12 mouse cellular contexts compared by ENCODE assay signal in the genomic region with DNA sequence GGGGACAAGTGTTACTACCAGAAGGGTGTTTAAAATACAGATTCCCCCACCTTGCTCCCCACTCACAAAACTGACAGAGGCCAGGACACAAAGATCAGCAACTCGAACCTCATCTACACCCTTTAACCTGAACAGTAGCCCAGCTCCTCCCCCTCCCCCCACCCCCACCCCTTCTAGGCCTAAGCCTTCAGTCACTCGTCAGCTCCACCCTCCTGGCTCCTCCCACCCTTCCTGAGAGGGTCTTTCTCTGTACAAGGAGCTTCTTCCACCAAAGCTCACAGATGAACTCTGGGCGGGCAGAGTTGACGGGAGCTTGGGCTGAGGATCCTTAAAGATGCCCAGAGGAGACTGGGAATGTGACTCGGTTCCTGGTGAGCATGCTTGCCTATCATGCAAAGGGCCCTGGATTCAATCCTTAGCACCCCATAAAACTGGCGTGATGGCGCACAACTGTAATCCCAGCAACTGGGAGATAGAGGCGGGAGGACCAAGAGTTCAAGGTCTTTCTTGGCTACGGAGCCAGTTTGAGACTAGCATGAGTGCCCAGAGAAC. TPM values are rescaled to one million over a fixed set of nuclear protein-coding genes. Genes with fewer than 3 reads are reported as not detected.
DNase-seq lines count a peak whose midpoint lies in the region; ATAC-seq lines count a peak whose summit lies in the region.
"Had no signal": no experiment of that assay in that cellular context is flagged by ENCODE, and none has a peak within 500 bp of the region (broad histone marks: within the 10 kb centered on the region; RNA-seq: fewer than 3 reads in every experiment).

No protein-coding gene starts in this region.

- H3K36me3 ChIP-seq in kidney, embryonic 15.5 days: no peaks in the 10 kb centered on the region
- no peaks in the 10 kb centered on the region for H3K36me3 ChIP-seq in hindbrain, embryonic 14.5 days (replicated peaks; ENCODE audit: control insufficient read depth, insufficient read depth)
- no peaks in the 10 kb centered on the region for H3K36me3 ChIP-seq in midbrain, embryonic 15.5 days (replicated peaks)
- H3K36me3 ChIP-seq: liver, embryonic 13.5 days had no signal

- H3K9me3 ChIP-seq in kidney, embryonic 15.5 days (replicated peaks): no peaks in the 10 kb centered on the region
- no peaks in the 10 kb centered on the region for H3K9me3 ChIP-seq in hindbrain, embryonic 14.5 days (ENCODE audit: control insufficient read depth, low read length)
- no peaks in the 10 kb centered on the region for H3K9me3 ChIP-seq in midbrain, embryonic 15.5 days
- H3K9me3 ChIP-seq: liver, embryonic 13.5 days had no signal

- H3K27ac ChIP-seq in kidney, embryonic 15.5 days: peak overlapping the region; percentile 71; the same call in 1 of the 2 replicates
- H3K27ac ChIP-seq in hindbrain, embryonic 14.5 days: no peak overlapping the region
- H3K27ac ChIP-seq in midbrain, embryonic 15.5 days: no peak overlapping the region
- H3K27ac ChIP-seq: liver, embryonic 13.5 days had no signal

- no peak overlapping the region for H3K4me3 ChIP-seq in kidney, embryonic 15.5 days (replicated peaks)
- H3K4me3 ChIP-seq in hindbrain, embryonic 14.5 days (replicated peaks; ENCODE audit: low read length): no peak overlapping the region
- no peak overlapping the region for H3K4me3 ChIP-seq in midbrain, embryonic 15.5 days
- H3K4me3 ChIP-seq: liver, embryonic 13.5 days had no signal

- WGBS in kidney, embryonic 15.5 days: 47% methylated on average over 9 of the region's 9 CpGs
- 49% methylated on average over 9 of the region's 9 CpGs for WGBS in hindbrain, embryonic 14.5 days
- WGBS in midbrain, embryonic 15.5 days: 42% methylated on average over 9 of the region's 9 CpGs

- H3K4me1 ChIP-seq in kidney, embryonic 15.5 days: peaks cover 67% of the 10 kb centered on the region
- peaks cover 67% of the 10 kb centered on the region for H3K4me1 ChIP-seq in hindbrain, embryonic 14.5 days (replicated peaks; ENCODE audit: control insufficient read depth, insufficient read depth, low read length)
- H3K4me1 ChIP-seq in midbrain, embryonic 15.5 days: peaks cover 67% of the 10 kb centered on the region

- H3K4me2 ChIP-seq in kidney, embryonic 15.5 days: peak overlapping the region; percentile 35
- H3K4me2 ChIP-seq in hindbrain, embryonic 14.5 days (replicated peaks): peak overlapping the region; percentile 13; the same call in 1 of the 2 replicates
- peak overlapping the region; percentile 27; the same call in 1 of the 2 replicates for H3K4me2 ChIP-seq in midbrain, embryonic 15.5 days
- H3K4me2 ChIP-seq: liver, embryonic 13.5 days had no signal

- peak; percentile 15; the same call in 1 of the 2 replicates for ATAC-seq in kidney, embryonic 15.5 days (replicated peaks; ENCODE audit: low FRiP score)
- ATAC-seq in hindbrain, embryonic 14.5 days (ENCODE audit: low FRiP score): no peak
- no peak for ATAC-seq in midbrain, embryonic 15.5 days (replicated peaks)

- H3K9ac ChIP-seq in kidney, embryonic 15.5 days: no peak overlapping the region
- no peak overlapping the region for H3K9ac ChIP-seq in hindbrain, embryonic 14.5 days
- no peak overlapping the region; the same call in 1 of the 2 replicates for H3K9ac ChIP-seq in midbrain, embryonic 15.5 days
- H3K9ac ChIP-seq: liver, embryonic 13.5 days had no signal

- DNase-seq in kidney, postnatal 25 days: no peak
- peak; percentile 67 for DNase-seq in R1 (ENCODE audit: low read depth, low spot score)
- DNase-seq in hindbrain, embryonic 14.5 days (ENCODE audit: low spot score): no peak
- no peak for DNase-seq in adrenal gland, adult 18-20 months (ENCODE audit: low spot score in 2 of 2)
- no peak for DNase-seq in gastrocnemius, postnatal 10 days
- no peak for DNase-seq in lung, postnatal 4 days
- DNase-seq: adrenal gland, adult 2 months; cerebellum, adult 8-10 months; liver, embryonic 13.5 days had no signal

- peaks cover 27% of the 10 kb centered on the region for H3K27me3 ChIP-seq in kidney, embryonic 15.5 days
- no peaks in the 10 kb centered on the region for H3K27me3 ChIP-seq in hindbrain, embryonic 14.5 days (ENCODE audit: control insufficient read depth, insufficient read depth, low read length)
- H3K27me3 ChIP-seq in midbrain, embryonic 15.5 days (replicated peaks): no peaks in the 10 kb centered on the region

RNA-seq across cellular contexts. Expression of a gene that starts 5.4 kb away (rescaled TPM):
- 7.1 and 8.7 TPM in 2 replicates for polyA plus RNA-seq in kidney, embryonic 15.5 days (2015; fragmentation: Nextera tagmentation; extraction: Ambion mirVana)
- 26.6 and 28.1 TPM in 2 replicates for polyA plus RNA-seq in hindbrain, embryonic 14.5 days (2014; fragmentation: Nextera tagmentation; extraction: Ambion mirVana)
- 31.0 and 31.7 TPM in 2 replicates for polyA plus RNA-seq in midbrain, embryonic 15.5 days (2015; fragmentation: Nextera tagmentation; extraction: Ambion mirVana)
- 10 to 100 TPM; 16.9 to 22.8 TPM for total RNA-seq in adrenal gland, adult 18-20 months (2021)
- 1 to 10 TPM; 4.6 to 5.4 TPM for total RNA-seq in gastrocnemius, postnatal 10 days (2021)
- total RNA-seq: monocyte, adult 5-6 weeks had no signal

RNA-seq across cellular contexts. Expression of a gene that starts 55.6 kb away (rescaled TPM):
- polyA plus RNA-seq in kidney, embryonic 15.5 days (2015; fragmentation: Nextera tagmentation; extraction: Ambion mirVana): 42.7 and 48.4 TPM in 2 replicates
- 48.6 and 52.3 TPM in 2 replicates for polyA plus RNA-seq in hindbrain, embryonic 14.5 days (2014; fragmentation: Nextera tagmentation; extraction: Ambion mirVana)
- polyA plus RNA-seq in midbrain, embryonic 15.5 days (2015; fragmentation: Nextera tagmentation; extraction: Ambion mirVana): 39.7 and 49.0 TPM in 2 replicates
- 100 to 1,000 TPM in 1 of 2 experiments, 10 to 100 TPM in 1; 69.3 to 122 TPM for total RNA-seq in adrenal gland, adult 18-20 months (2021)
- 10 to 100 TPM; 22.0 to 23.2 TPM for total RNA-seq in gastrocnemius, postnatal 10 days (2021)
- total RNA-seq: monocyte, adult 5-6 weeks had no signal
